Mouse (Mus musculus): ENCODE measurements at regions not wholly inside any gene's neighbourhood (a gene's known extent, or its start where the extent isn't known, plus 50 kb on each side); places are given as distances from the start of the nearest gene placed in this dataset.
"Not testable (repeated sequence)": the region's sequence is repeated elsewhere in the genome, so short reads cannot be mapped to it uniquely, and the experiment has no call there.

- Histone ChIP-seq H3K36me3 (ENCODE audit: control insufficient read depth, insufficient read depth, low read length) (no peaks in the 10 kb centered on the region), H3K4me3 (ENCODE audit: low read depth, low read length) (no peak overlapping the region), H3K9me3 (replicated peaks; ENCODE audit: control insufficient read depth, low read length) (no peaks in the 10 kb centered on the region), H3K4me2 (no peak overlapping the region), H3K4me1 (ENCODE audit: control insufficient read depth, insufficient read depth, low read length) (no peaks in the 10 kb centered on the region), H3K27ac (ENCODE audit: low read depth, low read length) (no peak overlapping the region), H3K9ac (ENCODE audit: low read depth, low read length) (no peak overlapping the region), H3K27me3 (ENCODE audit: control insufficient read depth, insufficient read depth, low read length) (no peaks in the 10 kb centered on the region)
- ATAC-seq (replicated peaks; ENCODE audit: insufficient number of reproducible peaks, low FRiP score, low TSS enrichment) = no peak
- 78% methylated on average over 4 of the region's 4 CpGs for WGBS (ENCODE audit: insufficient replicate concordance)
Measured at GRCm38 (mm10) chr5:81983351-81983750, 963.4 kb downstream of the Adgrl3 start.

GRCm38 (mm10) chr5:81988069-81988468 is 968.1 kb downstream of the Adgrl3 start:
- ATAC-seq (replicated peaks; ENCODE audit: insufficient number of reproducible peaks, low FRiP score, low TSS enrichment) = no peak

GRCm38 (mm10) chr5:82007955-82008354 is 988.0 kb downstream of the Adgrl3 start:
- 78% methylated on average over 2 of the region's 2 CpGs for WGBS (ENCODE audit: insufficient replicate concordance)
- ATAC-seq (replicated peaks; ENCODE audit: insufficient number of reproducible peaks, low FRiP score, low TSS enrichment) = no peak

More at GRCm38 (mm10) chr5:81988069-81988468, 968.1 kb downstream of the Adgrl3 start:
- no peaks in the 10 kb centered on the region for H3K36me3 ChIP-seq (ENCODE audit: control insufficient read depth, insufficient read depth, low read length)
- no peaks in the 10 kb centered on the region for H3K9me3 ChIP-seq (replicated peaks; ENCODE audit: control insufficient read depth, low read length)
- H3K27ac ChIP-seq (ENCODE audit: low read depth, low read length) = no peak overlapping the region
- H3K4me1 ChIP-seq (ENCODE audit: control insufficient read depth, insufficient read depth, low read length) = no peaks in the 10 kb centered on the region
- H3K27me3 ChIP-seq (ENCODE audit: control insufficient read depth, insufficient read depth, low read length) = no peaks in the 10 kb centered on the region
- 80% methylated on average over 6 of the region's 6 CpGs for WGBS (ENCODE audit: insufficient replicate concordance)
- H3K4me2 ChIP-seq = no peak overlapping the region
- H3K4me3 ChIP-seq (ENCODE audit: low read depth, low read length) = no peak overlapping the region
- H3K9ac ChIP-seq (ENCODE audit: low read depth, low read length) = no peak overlapping the region

GRCm38 (mm10) chr5:82024126-82024525 is 1004.2 kb downstream of the Adgrl3 start:
- Histone ChIP-seq H3K27me3 (ENCODE audit: control insufficient read depth, insufficient read depth, low read length) (no peaks in the 10 kb centered on the region), H3K4me3 (ENCODE audit: low read depth, low read length) (no peak overlapping the region), H3K9me3 (replicated peaks; ENCODE audit: control insufficient read depth, low read length) (no peaks in the 10 kb centered on the region), H3K36me3 (ENCODE audit: control insufficient read depth, insufficient read depth, low read length) (no peaks in the 10 kb centered on the region), H3K27ac (ENCODE audit: low read depth, low read length) (no peak overlapping the region), H3K4me2 (no peak overlapping the region), H3K4me1 (ENCODE audit: control insufficient read depth, insufficient read depth, low read length) (no peaks in the 10 kb centered on the region), H3K9ac (ENCODE audit: low read depth, low read length) (no peak overlapping the region)
- ATAC-seq (replicated peaks; ENCODE audit: insufficient number of reproducible peaks, low FRiP score, low TSS enrichment) = no peak
- 60% methylated on average over 4 of the region's 4 CpGs for WGBS (ENCODE audit: insufficient replicate concordance)

More at GRCm38 (mm10) chr5:82007955-82008354, 988.0 kb downstream of the Adgrl3 start:
- no peaks in the 10 kb centered on the region for H3K4me1 ChIP-seq (ENCODE audit: control insufficient read depth, insufficient read depth, low read length)
- H3K27ac ChIP-seq (ENCODE audit: low read depth, low read length) = no peak overlapping the region
- H3K4me2 ChIP-seq = no peak overlapping the region
- no peak overlapping the region for H3K4me3 ChIP-seq (ENCODE audit: low read depth, low read length)
- H3K36me3 ChIP-seq (ENCODE audit: control insufficient read depth, insufficient read depth, low read length) = no peaks in the 10 kb centered on the region
- H3K9me3 ChIP-seq (replicated peaks; ENCODE audit: control insufficient read depth, low read length) = no peaks in the 10 kb centered on the region
- no peak overlapping the region for H3K9ac ChIP-seq (ENCODE audit: low read depth, low read length)
- no peaks in the 10 kb centered on the region for H3K27me3 ChIP-seq (ENCODE audit: control insufficient read depth, insufficient read depth, low read length)

- no peaks in the 10 kb centered on the region for H3K36me3 ChIP-seq (ENCODE audit: control insufficient read depth, insufficient read depth, low read length)
- no peaks in the 10 kb centered on the region for H3K27me3 ChIP-seq (ENCODE audit: control insufficient read depth, insufficient read depth, low read length)
- H3K9ac ChIP-seq (ENCODE audit: low read depth, low read length) = no peak overlapping the region
- ATAC-seq (replicated peaks; ENCODE audit: insufficient number of reproducible peaks, low FRiP score, low TSS enrichment) = no peak
- no peak overlapping the region for H3K27ac ChIP-seq (ENCODE audit: low read depth, low read length)
- no peaks in the 10 kb centered on the region for H3K9me3 ChIP-seq (replicated peaks; ENCODE audit: control insufficient read depth, low read length)
- no peak overlapping the region for H3K4me3 ChIP-seq (ENCODE audit: low read depth, low read length)
- no peak overlapping the region for H3K4me2 ChIP-seq
- 85% methylated on average over 7 of the region's 7 CpGs for WGBS (ENCODE audit: insufficient replicate concordance)
- H3K4me1 ChIP-seq (ENCODE audit: control insufficient read depth, insufficient read depth, low read length) = no peaks in the 10 kb centered on the region
Measured at GRCm38 (mm10) chr5:82034776-82035175, 1014.8 kb downstream of the Adgrl3 start.

- Histone ChIP-seq H3K4me2 (no peak overlapping the region), H3K9ac (ENCODE audit: low read depth, low read length) (no peak overlapping the region), H3K4me3 (ENCODE audit: low read depth, low read length) (no peak overlapping the region), H3K27ac (ENCODE audit: low read depth, low read length) (no peak overlapping the region), H3K27me3 (ENCODE audit: control insufficient read depth, insufficient read depth, low read length) (no peaks in the 10 kb centered on the region), H3K9me3 (replicated peaks; ENCODE audit: control insufficient read depth, low read length) (no peaks in the 10 kb centered on the region), H3K36me3 (ENCODE audit: control insufficient read depth, insufficient read depth, low read length) (no peaks in the 10 kb centered on the region), H3K4me1 (ENCODE audit: control insufficient read depth, insufficient read depth, low read length) (no peaks in the 10 kb centered on the region)
- WGBS (ENCODE audit: insufficient replicate concordance) = 77% methylated on average over 2 of the region's 2 CpGs
- ATAC-seq (replicated peaks; ENCODE audit: insufficient number of reproducible peaks, low FRiP score, low TSS enrichment) = no peak
Measured at GRCm38 (mm10) chr5:82046106-82046505, 1026.2 kb downstream of the Adgrl3 start.

- Histone ChIP-seq H3K9ac (ENCODE audit: low read depth, low read length) (no peak overlapping the region), H3K4me1 (ENCODE audit: control insufficient read depth, insufficient read depth, low read length) (no peaks in the 10 kb centered on the region), H3K27me3 (ENCODE audit: control insufficient read depth, insufficient read depth, low read length) (no peaks in the 10 kb centered on the region), H3K4me2 (no peak overlapping the region), H3K27ac (ENCODE audit: low read depth, low read length) (no peak overlapping the region), H3K4me3 (ENCODE audit: low read depth, low read length) (no peak overlapping the region), H3K36me3 (ENCODE audit: control insufficient read depth, insufficient read depth, low read length) (no peaks in the 10 kb centered on the region), H3K9me3 (replicated peaks; ENCODE audit: control insufficient read depth, low read length) (peaks cover 4% of the 10 kb centered on the region; the same call in 1 of the 2 replicates)
- no peak for ATAC-seq (replicated peaks; ENCODE audit: insufficient number of reproducible peaks, low FRiP score, low TSS enrichment)
- 93% methylated on average over 2 of the region's 2 CpGs for WGBS (ENCODE audit: insufficient replicate concordance)
Measured at GRCm38 (mm10) chr5:82059108-82059838, 1039.3 kb downstream of the Adgrl3 start.

GRCm38 (mm10) chr5:82060679-82061078 is 1040.7 kb downstream of the Adgrl3 start:
- no peak for ATAC-seq (replicated peaks; ENCODE audit: insufficient number of reproducible peaks, low FRiP score, low TSS enrichment)

GRCm38 (mm10) chr5:82069221-82069620 is 1049.3 kb downstream of the Adgrl3 start:
- not testable (repeated sequence) for H3K36me3 ChIP-seq (ENCODE audit: control insufficient read depth, insufficient read depth, low read length); ATAC-seq (replicated peaks; ENCODE audit: insufficient number of reproducible peaks, low FRiP score, low TSS enrichment); H3K4me2 ChIP-seq; H3K4me3 ChIP-seq (ENCODE audit: low read depth, low read length); H3K9ac ChIP-seq (ENCODE audit: low read depth, low read length); H3K27me3 ChIP-seq (ENCODE audit: control insufficient read depth, insufficient read depth, low read length); H3K9me3 ChIP-seq (replicated peaks; ENCODE audit: control insufficient read depth, low read length); H3K4me1 ChIP-seq (ENCODE audit: control insufficient read depth, insufficient read depth, low read length); H3K27ac ChIP-seq (ENCODE audit: low read depth, low read length)
- WGBS (ENCODE audit: insufficient replicate concordance) = 77% methylated on average over 13 of the region's 13 CpGs

More at GRCm38 (mm10) chr5:82060679-82061078, 1040.7 kb downstream of the Adgrl3 start:
- Histone ChIP-seq H3K4me2 (no peak overlapping the region), H3K27me3 (ENCODE audit: control insufficient read depth, insufficient read depth, low read length) (no peaks in the 10 kb centered on the region), H3K4me1 (ENCODE audit: control insufficient read depth, insufficient read depth, low read length) (no peaks in the 10 kb centered on the region), H3K36me3 (ENCODE audit: control insufficient read depth, insufficient read depth, low read length) (no peaks in the 10 kb centered on the region), H3K27ac (ENCODE audit: low read depth, low read length) (no peak overlapping the region), H3K9me3 (replicated peaks; ENCODE audit: control insufficient read depth, low read length) (peaks cover 4% of the 10 kb centered on the region; the same call in 1 of the 2 replicates), H3K9ac (ENCODE audit: low read depth, low read length) (no peak overlapping the region), H3K4me3 (ENCODE audit: low read depth, low read length) (no peak overlapping the region)
- 57% methylated on average over 1 of the region's 1 CpGs for WGBS (ENCODE audit: insufficient replicate concordance)

Measured in heart, embryonic 11.5 days (tissue).